Mouse (Mus musculus) megakaryocyte, adult 5-6 weeks (primary cell): ENCODE measurements at regions not wholly inside any gene's neighbourhood (a gene's known extent, or its start where the extent isn't known, plus 50 kb on each side); places are given as distances from the start of the nearest gene placed in this dataset.
"Not testable (repeated sequence)": the region's sequence is repeated elsewhere in the genome, so short reads cannot be mapped to it uniquely, and the experiment has no call there.

Source experiments
- ATAC-seq: 2 replicates; pipeline ENCODE4 v1.8.0; 2016; ENCODE audit warnings: mild to moderate bottlenecking, inconsistent platforms; ENCODE audit not compliant: poor library complexity, severe bottlenecking

DNA sequence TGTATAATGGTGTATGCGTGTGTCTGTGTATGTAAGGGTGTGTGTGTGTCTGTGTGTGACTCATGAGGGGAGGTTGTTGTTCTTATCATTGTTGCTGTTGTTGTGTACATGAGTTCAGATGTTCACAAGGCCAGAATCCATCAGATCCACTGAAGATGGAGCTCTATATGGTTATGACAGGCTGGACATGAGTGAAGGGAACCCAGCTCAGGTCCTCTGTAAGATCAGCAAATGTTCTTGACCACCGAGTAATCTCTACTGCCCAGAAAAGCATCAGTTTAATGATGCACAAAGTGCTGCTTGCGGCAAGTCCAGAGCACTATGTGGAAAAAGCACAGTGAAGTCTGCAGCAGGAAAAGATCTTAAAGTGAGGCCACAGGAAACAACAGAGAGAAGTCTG is 77.5 kb downstream of the Gm15319 start:
- not testable (repeated sequence) for ATAC-seq

GRCm38 (mm10) chr8:20284856-20285255 is 78.2 kb downstream of the Gm15319 start:
- ATAC-seq, result not testable (repeated sequence)

- ATAC-seq, result not testable (repeated sequence)
Measured at GRCm38 (mm10) chr8:20283141-20283540, 79.9 kb downstream of the Gm15319 start.

DNA sequence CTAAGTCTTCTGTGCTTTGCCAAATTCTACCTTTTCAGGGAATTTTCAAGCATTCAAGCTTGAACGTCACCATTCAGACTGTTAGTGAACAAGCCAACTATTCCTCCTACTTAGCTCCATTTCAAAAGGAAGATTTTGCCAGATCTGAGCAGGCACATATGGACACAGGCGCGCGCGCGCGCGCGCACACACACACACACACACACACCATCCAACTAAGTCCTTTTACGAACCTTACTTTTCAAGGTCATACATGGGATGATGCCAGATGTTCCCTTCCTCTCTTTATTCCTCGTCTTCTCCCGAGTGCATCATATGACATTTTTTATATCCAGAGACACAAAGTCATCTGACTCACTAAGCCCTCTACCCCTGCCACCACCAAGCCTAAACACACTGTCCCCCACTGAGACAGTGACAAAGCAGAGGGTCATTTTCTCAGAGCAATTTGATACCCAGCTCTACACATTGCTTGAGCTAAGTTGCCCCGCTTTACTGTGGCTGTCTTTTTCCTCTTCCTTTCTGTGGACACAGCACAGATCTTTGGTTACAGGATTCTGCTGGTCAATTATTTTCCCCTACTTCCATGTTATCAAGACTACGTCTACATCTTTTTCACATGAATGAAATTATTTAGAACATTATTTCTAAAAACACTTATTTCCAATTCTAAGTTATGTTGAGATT is 81.7 kb downstream of the Gm15319 start:
- not testable (repeated sequence) for ATAC-seq

DNA sequence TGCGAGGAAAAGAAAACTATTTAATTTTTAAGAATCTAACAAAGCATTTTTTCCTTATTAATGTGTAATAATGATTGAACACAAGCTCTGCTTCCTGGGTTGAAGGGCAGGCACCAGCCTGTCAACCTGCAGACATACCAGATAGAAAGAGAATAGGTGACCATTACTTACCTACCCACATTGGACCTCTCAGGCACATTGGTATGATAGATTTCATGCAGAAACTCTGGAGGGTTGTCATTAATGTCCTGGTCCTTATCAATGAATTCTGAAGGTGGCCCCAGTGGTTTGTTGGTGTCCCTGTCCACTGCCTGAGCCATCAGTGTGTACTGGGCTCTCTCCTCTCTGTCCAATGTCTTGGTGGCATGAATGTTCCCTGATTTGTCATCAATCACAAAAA is 85.3 kb downstream of the Gm15319 start:
- not testable (repeated sequence) for ATAC-seq

GRCm38 (mm10) chr8:20276661-20277060 is 86.3 kb downstream of the Gm15319 start:
- ATAC-seq, result not testable (repeated sequence)

- ATAC-seq, result not testable (repeated sequence)
Measured at GRCm38 (mm10) chr8:20273844-20274243, 89.2 kb downstream of the Gm15319 start.

DNA sequence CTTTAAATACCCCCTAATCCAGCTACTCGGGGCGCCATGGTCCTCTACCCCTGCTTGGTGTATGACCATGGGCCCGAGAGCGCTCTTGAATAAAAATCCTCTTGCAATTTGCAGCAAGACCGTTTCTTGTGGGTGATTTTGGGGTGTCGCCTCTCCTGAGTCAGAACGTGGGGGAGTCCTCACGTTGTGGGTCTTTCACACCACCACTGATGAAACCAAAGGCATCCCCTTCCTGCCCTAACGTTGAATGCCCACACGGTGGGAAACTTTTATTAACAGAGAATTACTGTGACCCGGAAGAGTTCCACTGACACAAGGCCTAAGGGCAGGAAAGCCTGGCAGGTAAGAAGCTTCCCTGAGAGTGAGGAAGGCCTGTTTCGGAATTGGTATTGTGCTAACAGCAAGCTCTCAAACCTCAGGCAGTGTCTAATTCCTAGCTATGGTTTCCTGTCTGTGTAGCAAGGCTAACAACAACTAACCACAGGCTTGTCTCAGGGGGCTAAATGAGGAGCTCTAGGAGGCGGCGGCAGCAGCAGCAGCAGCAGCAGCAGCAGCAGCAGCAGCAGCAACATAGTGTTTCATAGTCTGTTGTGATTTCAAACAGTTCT is 95.4 kb downstream of the Gm15319 start:
- peak; percentile 57; the same call in 1 of the 2 replicates for ATAC-seq

DNA sequence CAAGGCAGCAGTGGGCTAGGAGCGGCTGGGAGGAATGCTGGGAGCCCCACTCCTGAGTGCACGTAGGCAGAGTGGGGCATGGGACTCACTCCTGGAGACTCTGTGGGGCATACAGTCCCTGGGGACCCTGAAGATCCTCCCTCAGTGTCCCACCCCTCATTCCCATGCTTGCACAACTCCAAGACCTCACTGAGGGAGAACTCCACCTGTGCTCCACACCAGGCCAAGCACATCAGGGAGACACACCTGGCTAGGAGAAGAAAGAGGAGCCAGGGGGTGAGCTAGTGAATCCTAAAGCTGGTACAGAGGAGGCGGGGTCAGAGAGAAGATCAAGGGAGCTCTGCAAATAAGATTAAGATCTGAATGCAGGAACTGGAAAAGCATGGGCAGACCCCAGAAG is 96.2 kb downstream of the Gm15319 start:
- not testable (repeated sequence) for ATAC-seq

GRCm38 (mm10) chr8:20264612-20265011 is 98.4 kb downstream of the Gm15319 start:
- ATAC-seq, result not testable (repeated sequence)

GRCm38 (mm10) chr8:20264106-20264505 is 98.9 kb downstream of the Gm15319 start:
- ATAC-seq, result not testable (repeated sequence)

DNA sequence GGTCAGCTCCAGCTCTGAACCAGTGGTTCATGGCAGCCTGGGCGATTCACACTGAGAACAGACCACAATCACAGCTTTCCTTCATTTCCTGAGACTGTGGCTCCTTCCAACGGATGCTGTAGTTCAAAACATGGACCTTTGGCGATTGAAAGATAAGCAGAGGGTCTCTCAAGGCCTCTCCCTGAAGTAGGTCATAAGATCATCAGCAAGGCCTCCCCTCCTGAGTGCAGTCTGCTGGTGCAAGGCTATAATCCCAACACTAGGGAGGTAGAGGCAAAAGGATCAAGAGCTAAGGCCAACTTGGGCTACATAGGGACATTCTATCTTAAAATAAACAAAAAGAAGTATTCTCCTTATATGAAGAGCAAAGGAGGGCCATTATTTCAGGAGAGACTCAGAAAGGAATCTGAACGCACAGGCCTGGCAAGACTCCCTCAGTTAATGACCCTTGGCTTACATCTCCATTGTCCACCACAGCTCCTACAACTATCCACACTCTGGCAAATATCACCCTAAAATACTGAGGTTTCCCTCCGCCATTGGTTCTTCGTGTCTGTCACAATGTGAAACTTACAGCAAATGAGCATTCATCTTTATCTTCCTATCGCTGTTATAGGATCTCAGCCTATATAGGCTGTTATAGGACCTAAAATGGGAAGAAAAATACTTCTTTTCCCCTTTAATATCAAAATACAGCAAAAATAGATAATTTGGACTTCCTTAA is 100.0 kb downstream of the Gm15319 start:
- ATAC-seq, result not testable (repeated sequence)

- not testable (repeated sequence) for ATAC-seq
Measured at GRCm38 (mm10) chr8:20262253-20262652, 100.8 kb downstream of the Gm15319 start.

DNA sequence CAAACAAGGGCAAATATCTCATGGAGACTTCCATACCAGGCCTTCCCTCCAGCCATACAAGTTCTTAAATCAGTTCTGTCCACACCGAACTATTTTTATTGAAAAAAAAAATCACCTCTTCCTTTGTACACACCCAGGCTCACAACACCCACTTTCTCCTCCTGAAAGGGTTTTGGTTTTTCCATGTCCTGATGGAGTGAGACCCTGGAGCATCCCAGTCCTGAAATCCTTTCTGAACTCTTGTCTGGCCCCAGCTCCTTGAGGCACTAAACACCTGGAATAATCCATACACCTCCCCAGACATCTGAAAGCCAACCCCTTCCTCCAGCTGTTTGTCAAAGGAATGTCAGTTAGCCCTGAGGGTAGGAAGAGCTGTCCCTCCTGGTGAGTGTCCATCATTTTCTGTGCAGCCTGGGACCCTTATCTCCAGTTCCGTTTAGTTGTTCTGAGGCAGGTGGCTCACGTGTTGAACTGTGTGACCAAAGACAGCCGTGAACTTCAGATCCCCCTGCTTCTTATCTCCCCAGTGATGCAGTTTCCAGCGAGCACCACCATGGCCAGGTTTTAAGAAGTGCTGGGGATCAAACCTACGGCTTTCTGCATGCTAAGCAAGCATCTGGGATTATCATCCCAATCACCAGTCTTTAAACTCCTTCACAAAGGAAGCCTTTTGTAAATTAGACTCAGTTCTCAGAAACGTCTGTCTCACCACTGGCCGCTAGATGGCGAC is 101.4 kb downstream of the Gm15319 start:
- not testable (repeated sequence) for ATAC-seq

- ATAC-seq, result not testable (repeated sequence)
Measured at GRCm38 (mm10) chr8:20261007-20261406, 102.0 kb downstream of the Gm15319 start.

DNA sequence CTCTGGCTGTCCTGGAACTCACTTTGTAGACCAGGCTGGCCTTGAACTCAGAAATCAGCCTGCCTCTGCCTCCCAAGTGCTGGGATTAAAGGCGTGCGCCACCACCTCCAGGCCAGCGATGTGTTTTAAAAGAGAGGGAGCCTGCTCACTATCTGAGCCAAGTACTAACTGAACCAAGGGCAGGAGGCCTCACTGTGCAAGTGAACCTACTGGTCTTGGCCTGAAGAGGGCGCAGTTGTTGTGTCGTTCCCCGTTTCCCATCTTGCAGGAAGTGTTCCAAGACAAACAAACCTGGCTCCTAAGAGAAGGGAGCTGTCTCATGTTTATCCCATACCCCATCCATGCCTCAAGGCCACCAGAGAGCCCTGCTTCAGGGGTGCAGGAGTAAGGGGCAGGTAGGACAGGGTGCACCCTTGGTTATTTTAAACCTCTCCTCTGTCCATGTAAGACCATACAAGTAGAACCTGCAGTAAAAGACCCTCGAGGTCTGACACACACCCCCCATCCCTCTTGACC is 102.8 kb downstream of the Gm15319 start:
- ATAC-seq, result peak; percentile 54; the same call in 1 of the 2 replicates

- not testable (repeated sequence) for ATAC-seq
Measured at GRCm38 (mm10) chr8:20259662-20260061, 103.3 kb downstream of the Gm15319 start.
